ENCODE assay signal across 11 mouse cellular contexts in genomic region chr17:81712273-81712751, GRCm38 (mm10). TPM values are rescaled to one million over a fixed set of nuclear protein-coding genes. Genes with fewer than 3 reads are reported as not detected.
DNase-seq lines count a peak whose midpoint lies in the region; ATAC-seq and TF ChIP-seq lines count a peak whose summit lies in the region.
"Had no signal": no experiment of that assay in that cellular context is flagged by ENCODE, and none has a peak within 500 bp of the region (broad histone marks: within the 10 kb centered on the region; RNA-seq: fewer than 3 reads in every experiment).

No protein-coding gene starts in this region.

- H3K4me1 ChIP-seq in intestine, postnatal 0 days (replicated peaks; ENCODE audit: control insufficient read depth, insufficient read depth, low read length), result no peaks in the 10 kb centered on the region
- H3K4me1 ChIP-seq in intestine, embryonic 15.5 days (replicated peaks), result no peaks in the 10 kb centered on the region
- no peaks in the 10 kb centered on the region for H3K4me1 ChIP-seq in midbrain, postnatal 0 days (ENCODE audit: insufficient read depth, low read length)
- H3K4me1 ChIP-seq in midbrain, embryonic 16.5 days (ENCODE audit: control insufficient read depth, insufficient read depth, low read length), result no peaks in the 10 kb centered on the region
- peaks cover 22% of the 10 kb centered on the region for H3K4me1 ChIP-seq in heart, postnatal 0 days (ENCODE audit: control insufficient read depth, insufficient read depth)
- H3K4me1 ChIP-seq: forebrain, embryonic 12.5 days; liver, embryonic 15.5 days had no signal

- no peaks in the 10 kb centered on the region for H3K27me3 ChIP-seq in intestine, postnatal 0 days (replicated peaks; ENCODE audit: control insufficient read depth, insufficient read depth, low read length)
- H3K27me3 ChIP-seq in intestine, embryonic 15.5 days (replicated peaks), result no peaks in the 10 kb centered on the region
- H3K27me3 ChIP-seq in midbrain, postnatal 0 days (ENCODE audit: insufficient read depth, low read length), result no peaks in the 10 kb centered on the region
- H3K27me3 ChIP-seq in midbrain, embryonic 16.5 days (ENCODE audit: control insufficient read depth, insufficient read depth, low read depth, low read length), result no peaks in the 10 kb centered on the region
- no peaks in the 10 kb centered on the region for H3K27me3 ChIP-seq in heart, postnatal 0 days (ENCODE audit: control insufficient read depth, insufficient read depth, low read length)
- H3K27me3 ChIP-seq: forebrain, embryonic 12.5 days; liver, embryonic 15.5 days had no signal

- H3K36me3 ChIP-seq in intestine, postnatal 0 days (ENCODE audit: control insufficient read depth, insufficient read depth), result no peaks in the 10 kb centered on the region
- no peaks in the 10 kb centered on the region for H3K36me3 ChIP-seq in intestine, embryonic 15.5 days
- no peaks in the 10 kb centered on the region for H3K36me3 ChIP-seq in midbrain, postnatal 0 days (ENCODE audit: insufficient read depth, low read length)
- H3K36me3 ChIP-seq in midbrain, embryonic 16.5 days (ENCODE audit: control insufficient read depth, insufficient read depth, low read length), result no peaks in the 10 kb centered on the region
- H3K36me3 ChIP-seq in heart, postnatal 0 days (replicated peaks; ENCODE audit: control insufficient read depth, insufficient read depth, low read length), result peaks cover 7% of the 10 kb centered on the region; the same call in 1 of the 2 replicates
- H3K36me3 ChIP-seq: forebrain, embryonic 12.5 days; liver, embryonic 15.5 days had no signal

- no peak for TF ChIP-seq EP300 in heart, postnatal 0 days (IDR thresholded peaks at IDR 0.05; ENCODE audit: low read depth)

- H3K27ac ChIP-seq in intestine, postnatal 0 days (ENCODE audit: low read depth, low read length), result no peak overlapping the region
- H3K27ac ChIP-seq in intestine, embryonic 15.5 days, result no peak overlapping the region
- H3K27ac ChIP-seq in midbrain, postnatal 0 days (ENCODE audit: low read depth, low read length), result no peak overlapping the region
- H3K27ac ChIP-seq in midbrain, embryonic 16.5 days (ENCODE audit: low read length), result no peak overlapping the region
- peak overlapping the region; percentile 55; the same call in 1 of the 2 replicates for H3K27ac ChIP-seq in heart, postnatal 0 days (ENCODE audit: low read depth)
- H3K27ac ChIP-seq: forebrain, embryonic 12.5 days; liver, embryonic 15.5 days had no signal

- no peak overlapping the region for H3K4me3 ChIP-seq in intestine, postnatal 0 days (ENCODE audit: low read depth, low read length)
- H3K4me3 ChIP-seq in intestine, embryonic 15.5 days (replicated peaks), result no peak overlapping the region
- no peak overlapping the region for H3K4me3 ChIP-seq in midbrain, postnatal 0 days (ENCODE audit: low read depth, low read length)
- no peak overlapping the region for H3K4me3 ChIP-seq in midbrain, embryonic 16.5 days (ENCODE audit: low read depth, low read length)
- no peak overlapping the region for H3K4me3 ChIP-seq in heart, postnatal 0 days (ENCODE audit: low read depth, low read length)
- H3K4me3 ChIP-seq: forebrain, embryonic 12.5 days; liver, embryonic 15.5 days had no signal

- no peak overlapping the region for H3K9ac ChIP-seq in intestine, postnatal 0 days (ENCODE audit: low read depth, low read length)
- H3K9ac ChIP-seq in intestine, embryonic 15.5 days, result no peak overlapping the region
- no peak overlapping the region for H3K9ac ChIP-seq in midbrain, postnatal 0 days (replicated peaks; ENCODE audit: low read length, poor library complexity, severe bottlenecking)
- H3K9ac ChIP-seq in midbrain, embryonic 16.5 days (ENCODE audit: low read depth, low read length), result no peak overlapping the region
- H3K9ac ChIP-seq in heart, postnatal 0 days (replicated peaks; ENCODE audit: low read depth, low read length), result no peak overlapping the region
- H3K9ac ChIP-seq: forebrain, embryonic 12.5 days; liver, embryonic 15.5 days had no signal

- WGBS in intestine, postnatal 0 days, result 70% methylated on average over 1 of the region's 1 CpGs
- 56% methylated on average over 1 of the region's 1 CpGs for WGBS in intestine, embryonic 15.5 days
- 70% methylated on average over 1 of the region's 1 CpGs for WGBS in midbrain, postnatal 0 days
- 52% methylated on average over 1 of the region's 1 CpGs for WGBS in midbrain, embryonic 16.5 days
- 15% methylated on average over 1 of the region's 1 CpGs for WGBS in heart, postnatal 0 days

- no peak for DNase-seq in midbrain, postnatal 0 days (ENCODE audit: low spot score)
- DNase-seq in heart, postnatal 0 days (ENCODE audit: low spot score), result no peak
- no peak for DNase-seq in right cerebral cortex, postnatal 14 days
- DNase-seq in Muller cell, postnatal 12 days (ENCODE audit: inconsistent ontology term), result no peak
- DNase-seq: cerebellum, postnatal 36 days; thymus, postnatal 14 days had no signal

- no peak for ATAC-seq in intestine, postnatal 0 days
- ATAC-seq in intestine, embryonic 15.5 days, result no peak
- ATAC-seq in midbrain, postnatal 0 days (ENCODE audit: low FRiP score), result no peak
- no peak for ATAC-seq in midbrain, embryonic 16.5 days
- no peak; the same call in 1 of the 2 replicates for ATAC-seq in heart, postnatal 0 days (ENCODE audit: insufficient read depth, low read depth)

- H3K9me3 ChIP-seq in intestine, postnatal 0 days (ENCODE audit: control insufficient read depth), result no peaks in the 10 kb centered on the region
- H3K9me3 ChIP-seq in intestine, embryonic 15.5 days, result no peaks in the 10 kb centered on the region
- H3K9me3 ChIP-seq in midbrain, postnatal 0 days (ENCODE audit: low read length), result no peaks in the 10 kb centered on the region
- no peaks in the 10 kb centered on the region for H3K9me3 ChIP-seq in midbrain, embryonic 16.5 days (replicated peaks; ENCODE audit: control insufficient read depth, low read length, poor library complexity, severe bottlenecking)
- no peaks in the 10 kb centered on the region for H3K9me3 ChIP-seq in heart, postnatal 0 days (replicated peaks; ENCODE audit: control insufficient read depth, low read length)
- H3K9me3 ChIP-seq: forebrain, embryonic 12.5 days; liver, embryonic 15.5 days had no signal

- H3K4me2 ChIP-seq in intestine, postnatal 0 days (replicated peaks; ENCODE audit: low read depth), result no peak overlapping the region
- H3K4me2 ChIP-seq in intestine, embryonic 15.5 days (replicated peaks), result no peak overlapping the region
- no peak overlapping the region for H3K4me2 ChIP-seq in midbrain, postnatal 0 days (ENCODE audit: low read depth, low read length, poor library complexity, severe bottlenecking)
- H3K4me2 ChIP-seq in midbrain, embryonic 16.5 days (ENCODE audit: low read length), result no peak overlapping the region
- H3K4me2 ChIP-seq in heart, postnatal 0 days (ENCODE audit: low read depth, low read length), result no peak overlapping the region
- H3K4me2 ChIP-seq: forebrain, embryonic 12.5 days; liver, embryonic 15.5 days had no signal

- TF ChIP-seq CTCF in intestine, postnatal 0 days (IDR thresholded peaks at IDR 0.05; ENCODE audit: low read depth), result peak; percentile 49
- TF ChIP-seq CTCF in midbrain, postnatal 0 days (IDR thresholded peaks at IDR 0.05), result peak; percentile 39
- TF ChIP-seq CTCF in heart, postnatal 0 days (IDR thresholded peaks at IDR 0.05; ENCODE audit: low read depth), result peak; percentile 43

RNA-seq across cellular contexts. Expression of gene Slc8a1, which starts 25.9 kb away (rescaled TPM):
- polyA plus RNA-seq in intestine, postnatal 0 days (2015; fragmentation: Nextera tagmentation; extraction: Ambion mirVana), result 2.9 and 3.3 TPM in 2 replicates
- 5.1 and 5.5 TPM in 2 replicates for polyA plus RNA-seq in intestine, embryonic 15.5 days (2015; fragmentation: Nextera tagmentation; extraction: Ambion mirVana)
- 123 and 150 TPM in 2 replicates for total RNA-seq in midbrain, postnatal 0 days (2014; rRNA removed)
- 14.1 and 17.9 TPM in 2 replicates for polyA plus RNA-seq in midbrain, postnatal 0 days (2015; fragmentation: Nextera tagmentation; extraction: Ambion mirVana)
- polyA plus RNA-seq in midbrain, embryonic 16.5 days (2015; fragmentation: Nextera tagmentation; extraction: Ambion mirVana), result 15.9 and 17.2 TPM in 2 replicates
- total RNA-seq in heart, postnatal 0 days (2014; rRNA removed; ENCODE audit: low replicate concordance), result 875 and 912 TPM in 2 replicates
- 59.9 and 71.6 TPM in 2 replicates for polyA plus RNA-seq in heart, postnatal 0 days (2015; fragmentation: Nextera tagmentation; extraction: Ambion mirVana)
